Mouse (Mus musculus): ENCODE measurements around the gene Atad3a.

DNA sequence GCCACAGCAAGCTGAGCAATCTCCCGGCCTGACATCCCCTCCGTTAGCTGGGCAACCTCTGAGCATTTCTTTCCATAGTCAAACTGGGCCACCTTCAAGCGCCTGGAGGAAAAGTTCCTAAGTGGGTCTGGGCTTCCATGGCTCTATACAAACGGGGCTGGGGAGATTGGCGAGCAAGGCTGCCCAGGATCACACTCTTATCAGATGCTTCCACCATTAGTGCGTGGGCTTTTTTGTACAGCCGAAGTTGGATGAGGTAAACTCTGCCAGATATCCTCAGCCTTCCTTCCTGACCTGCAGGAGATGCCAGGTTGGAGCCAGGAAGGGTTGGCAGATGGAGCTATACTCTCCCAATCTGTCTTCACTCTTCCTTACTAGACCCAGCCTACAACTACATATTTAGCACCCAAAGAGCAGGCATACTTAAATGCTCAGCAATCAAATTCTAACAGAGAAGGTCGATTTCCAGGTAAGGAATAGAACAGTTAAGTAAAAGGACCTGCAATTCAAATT, 14.8 kb downstream of the Atad3a start:
- TF ChIP-seq EP300 (IDR thresholded peaks at IDR 0.05; ENCODE audit: low read depth in 1 of 2, low read length in 2 of 2): no peak
- no peak for TF ChIP-seq TBP (IDR thresholded peaks at IDR 0.05; ENCODE audit: low read depth, low read length)
- TF ChIP-seq NELFE (IDR thresholded peaks at IDR 0.05; ENCODE audit: low read depth, low read length): no peak
- no peak for TF ChIP-seq KAT2A (conservative IDR thresholded peaks at IDR 0.05; ENCODE audit: low read depth, low read length)

Measured in MEL (cell line).